Mouse (Mus musculus): ENCODE results near the gene Vgll4.

- no peak for TF ChIP-seq CTCF (IDR thresholded peaks at IDR 0.05; ENCODE audit: low read depth)
- TF ChIP-seq EP300 (IDR thresholded peaks at IDR 0.05; ENCODE audit: low read depth) = no peak
Observed at GRCm38 (mm10) chr6:115011792-115012191, 42.0 kb upstream of the Vgll4 start.

Measured in liver, embryonic 14.5 days (tissue).